Mouse (Mus musculus) MEL (cell line): ENCODE data around the gene Acaca.

Source experiments
- CTCF ChIP-seq, 3 experiments: IDR thresholded peaks in 2 of 3; conservative IDR thresholded peaks in 1 of 3; 2 replicates each; pipeline ENCODE4 v1.5.1; 2011 to 2012; ENCODE audit warnings: low read length in 3 of 3, low read depth in 2 of 3, mild to moderate bottlenecking in 2 of 3, improper control_type of control experiment in 1 of 3, inconsistent platforms in 1 of 3, mixed read lengths in 1 of 3, moderate library complexity in 1 of 3; ENCODE audit not compliant: control insufficient read depth in 1 of 3, insufficient read depth in 1 of 3, poor library complexity in 1 of 3, severe bottlenecking in 1 of 3
- USF1 ChIP-seq: IDR thresholded peaks from 2 replicates; pipeline ENCODE4 v1.6.1; 2014; ENCODE audit warnings: low read depth, mild to moderate bottlenecking, inconsistent platforms, low read length, improper control_type of control experiment, moderate library complexity

DNA sequence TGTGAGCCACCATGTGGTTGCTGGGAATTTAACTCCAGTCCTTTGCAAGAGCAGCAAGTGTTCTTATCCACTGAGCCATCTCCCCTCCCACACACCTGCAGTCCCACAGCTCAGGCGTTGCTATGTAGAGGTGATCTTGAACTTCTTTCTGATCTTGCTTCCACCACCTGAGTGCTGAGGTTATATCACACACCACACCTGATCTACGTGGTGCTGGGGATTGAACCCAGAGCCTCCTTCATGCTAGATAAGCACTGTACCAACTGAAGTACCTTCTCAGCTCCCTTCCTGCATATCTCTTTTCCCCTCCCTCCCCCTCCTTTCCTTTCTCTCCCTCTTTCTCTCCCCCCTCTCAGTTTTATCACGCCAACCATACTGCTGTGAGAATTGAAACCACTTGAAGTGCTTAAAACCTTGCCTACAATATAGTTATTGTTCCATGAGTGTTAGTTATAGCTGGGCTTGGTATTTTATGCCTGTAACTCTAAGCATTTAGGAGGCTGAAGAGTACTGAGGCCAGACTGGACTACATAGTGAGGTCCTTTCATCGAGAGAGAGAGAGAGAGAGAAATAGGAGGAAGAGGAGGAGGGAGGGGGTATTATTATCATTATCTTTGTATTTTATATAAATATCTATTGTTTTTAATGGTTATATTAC, 128.7 kb downstream of the Acaca start:
- TF ChIP-seq CTCF (IDR thresholded peaks at IDR 0.05 in 2 of 3, conservative IDR thresholded peaks at IDR 0.05 in 1 of 3; ENCODE audit: control insufficient read depth in 1 of 3, insufficient read depth in 1 of 3, low read depth in 2 of 3, low read length in 3 of 3, poor library complexity in 1 of 3, severe bottlenecking in 1 of 3) (peak in 1 of 3 experiments; percentile 16; a peak in 2 of 6 replicates), USF1 (no peak)
